In the genomic region with DNA sequence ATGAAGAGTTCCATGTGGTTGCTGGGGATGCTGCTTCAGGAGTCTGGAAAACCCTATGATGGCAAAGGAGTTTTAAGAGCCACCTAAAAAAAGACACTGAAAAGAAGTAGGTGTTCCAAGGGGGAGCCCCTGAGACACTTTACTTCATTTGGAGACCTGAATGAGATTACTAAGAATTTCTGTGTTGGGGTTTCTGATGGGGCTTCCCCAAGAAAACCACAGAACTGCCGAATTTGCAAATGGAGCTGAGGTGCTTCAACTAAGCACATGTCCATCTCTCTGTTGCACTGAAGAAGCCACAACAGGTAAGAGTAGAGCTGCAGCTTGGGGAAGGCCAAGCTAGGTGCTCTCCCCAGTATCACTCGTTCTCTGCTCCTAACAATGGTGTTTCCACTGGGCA, we compare ENCODE assay signal across 10 mouse cellular contexts. TPM values are rescaled to one million over a fixed set of nuclear protein-coding genes. Genes with fewer than 3 reads are reported as not detected.
A peak's percentile ranks its signal among the peaks of the same experiment; 100 is the strongest.
DNase-seq lines count a peak whose midpoint lies in the region; ATAC-seq and TF ChIP-seq lines count a peak whose summit lies in the region.
"Had no signal": no experiment of that assay in that cellular context is flagged by ENCODE, and none has a peak within 500 bp of the region (broad histone marks: within the 10 kb centered on the region; RNA-seq: fewer than 3 reads in every experiment).

No protein-coding gene starts in this region.

- peak overlapping the region; percentile 90 for H3K4me3 ChIP-seq in erythroblast, embryonic 14.5 days (replicated peaks)
- H3K4me3 ChIP-seq in left cerebral cortex, adult 2 months, result peak overlapping the region; percentile 100
- H3K4me3 ChIP-seq in liver, embryonic 14.5 days (ENCODE audit: insufficient read depth in 1 of 2, low read depth in 2 of 2, low read length in 2 of 2), result peak overlapping the region; percentile 35 to 95
- H3K4me3 ChIP-seq: limb, embryonic 15.5 days had no signal

- TF ChIP-seq CTCF in left cerebral cortex, adult 2 months (IDR thresholded peaks at IDR 0.05), result no peak
- TF ChIP-seq CTCF in liver, embryonic 14.5 days (IDR thresholded peaks at IDR 0.05; ENCODE audit: low read depth), result no peak

- DNase-seq in left cerebral cortex, adult 2 months (ENCODE audit: extremely low spot score in 1 of 2, low spot score in 2 of 2), result no peak
- no peak for DNase-seq in left cerebral cortex, adult 11 months (ENCODE audit: low spot score)
- DNase-seq in CD4-positive, CD25-positive, alpha-beta regulatory T cell, adult 2 months (ENCODE audit: low read depth, low spot score), result peak; percentile 86
- DNase-seq in liver, embryonic 14.5 days (ENCODE audit: low read depth in 3 of 3, low spot score in 3 of 3), result no peak
- no peak for DNase-seq in right cerebral cortex, postnatal 25 days
- no peak for DNase-seq in right cerebral cortex, postnatal 14 days
- DNase-seq: cerebellum, adult 8-10 months had no signal

- no peaks in the 10 kb centered on the region for H3K27me3 ChIP-seq in erythroblast, embryonic 14.5 days (ENCODE audit: control insufficient read depth)
- no peaks in the 10 kb centered on the region for H3K27me3 ChIP-seq in liver, embryonic 14.5 days (ENCODE audit: control insufficient read depth, insufficient read depth, low read length)
- H3K27me3 ChIP-seq: limb, embryonic 15.5 days had no signal

- intact Hi-C loops in left cerebral cortex, adult 2 months (cut with DNase I), result no loop called here

- H3K4me1 ChIP-seq in erythroblast, embryonic 14.5 days (ENCODE audit: control insufficient read depth), result peaks cover 88% of the 10 kb centered on the region
- H3K4me1 ChIP-seq in liver, embryonic 14.5 days (replicated peaks; ENCODE audit: control insufficient read depth in 2 of 2, insufficient read depth in 2 of 2, low read length in 1 of 2), result peaks cover 51 to 77% of the 10 kb centered on the region in 2 experiments

- no peak for ATAC-seq in erythroblast, adult 5-6 weeks (replicated peaks; ENCODE audit: low FRiP score, poor library complexity, severe bottlenecking)
- no peak for ATAC-seq in liver, embryonic 14.5 days (ENCODE audit: insufficient read depth)

- H3K4me2 ChIP-seq in liver, embryonic 14.5 days (ENCODE audit: low read depth), result peak overlapping the region; percentile 84
- H3K4me2 ChIP-seq: limb, embryonic 15.5 days had no signal

- H3K9me3 ChIP-seq in erythroblast, embryonic 14.5 days (ENCODE audit: control insufficient read depth, low read length), result no peaks in the 10 kb centered on the region
- no peaks in the 10 kb centered on the region for H3K9me3 ChIP-seq in liver, embryonic 14.5 days (ENCODE audit: control insufficient read depth, low read length)
- H3K9me3 ChIP-seq: limb, embryonic 15.5 days had no signal

- H3K36me3 ChIP-seq in erythroblast, embryonic 14.5 days (ENCODE audit: control insufficient read depth), result peaks cover 89% of the 10 kb centered on the region
- H3K36me3 ChIP-seq in liver, embryonic 14.5 days (replicated peaks; ENCODE audit: control insufficient read depth, insufficient read depth, low read depth), result peaks cover 63% of the 10 kb centered on the region

- no peak for TF ChIP-seq EP300 in liver, embryonic 14.5 days (IDR thresholded peaks at IDR 0.05; ENCODE audit: low read depth)

- peak overlapping the region; percentile 62 for H3K9ac ChIP-seq in liver, embryonic 14.5 days (replicated peaks)
- H3K9ac ChIP-seq: limb, embryonic 15.5 days had no signal

- peak overlapping the region; percentile 100 for H3K27ac ChIP-seq in left cerebral cortex, adult 2 months
- peak overlapping the region; percentile 72 for H3K27ac ChIP-seq in liver, embryonic 14.5 days
- H3K27ac ChIP-seq: limb, embryonic 15.5 days had no signal

- 46% methylated on average over 2 of the region's 2 CpGs for WGBS in liver, embryonic 14.5 days (ENCODE audit: insufficient replicate concordance)

RNA-seq across cellular contexts. Expression of a gene that starts 5.8 kb away (rescaled TPM):
- polyA plus RNA-seq in erythroblast, embryonic 14.5 days (2012), result 212 and 213 TPM in 2 replicates
- 543 and 572 TPM in 2 replicates for total RNA-seq in erythroblast, adult 5-6 weeks (2015; ENCODE audit: low replicate concordance)
- 807 and 937 TPM in 2 replicates for total RNA-seq in erythroblast, adult 5-6 weeks (2017; ENCODE audit: low replicate concordance)
- total RNA-seq in left cerebral cortex, adult 2 months (2021), result 100 to 1,000 TPM; 133 to 135 TPM
- 72.2 and 81.6 TPM in 2 replicates for polyA plus RNA-seq in liver, embryonic 14.5 days (2012; rRNA removed)
- 172 and 186 TPM in 2 replicates for polyA plus RNA-seq in liver, embryonic 14.5 days (2014; fragmentation: Nextera tagmentation; extraction: Ambion mirVana)

RNA-seq across cellular contexts. Expression of a gene that starts 22.1 kb away (rescaled TPM):
- polyA plus RNA-seq in erythroblast, embryonic 14.5 days (2012), result 4.9 and 5.7 TPM in 2 replicates
- 39.8 and 43.9 TPM in 2 replicates for total RNA-seq in erythroblast, adult 5-6 weeks (2015; ENCODE audit: low replicate concordance)
- 53.4 and 65.9 TPM in 2 replicates for total RNA-seq in erythroblast, adult 5-6 weeks (2017; ENCODE audit: low replicate concordance)
- 1 to 10 TPM; 2.5 to 3.0 TPM for total RNA-seq in left cerebral cortex, adult 2 months (2021)
- 25.1 and 47.1 TPM in 2 replicates for polyA plus RNA-seq in liver, embryonic 14.5 days (2012; rRNA removed)
- polyA plus RNA-seq in liver, embryonic 14.5 days (2014; fragmentation: Nextera tagmentation; extraction: Ambion mirVana), result 80.9 and 82.6 TPM in 2 replicates

Comparison
In these comparisons a context has a peak if more than half of its experiments do, and no peak if none do; other contexts are left out.
1. RNA of a gene that starts 22.1 kb away (total RNA-seq): 39.8 to 65.9 TPM in erythroblast, adult 5-6 weeks; 2.5 to 3.0 TPM in left cerebral cortex, adult 2 months; every median in the first group is over 10 times any median in the second.
2. Peak in every context shown above with its lines, with median percentiles within 50 percentile points of each other: H3K4me3 ChIP-seq.